Mouse (Mus musculus) heart, postnatal 4 days (tissue): ENCODE measurements around the gene Dmrt1. TPM values are rescaled to one million over a fixed set of nuclear protein-coding genes. Genes with fewer than 3 reads are reported as not detected.

Experiments used
- DNase-seq: peaks from one replicate; pipeline ENCODE4 v3.0.0; 2021
- total RNA-seq, 2 experiments: library from RNA; stranded (reverse); gene quantifications; 2 replicates each; pipeline ENCODE4 v1.2.3; 2021

Gene Dmrt1
- not detected for total RNA-seq

DNA sequence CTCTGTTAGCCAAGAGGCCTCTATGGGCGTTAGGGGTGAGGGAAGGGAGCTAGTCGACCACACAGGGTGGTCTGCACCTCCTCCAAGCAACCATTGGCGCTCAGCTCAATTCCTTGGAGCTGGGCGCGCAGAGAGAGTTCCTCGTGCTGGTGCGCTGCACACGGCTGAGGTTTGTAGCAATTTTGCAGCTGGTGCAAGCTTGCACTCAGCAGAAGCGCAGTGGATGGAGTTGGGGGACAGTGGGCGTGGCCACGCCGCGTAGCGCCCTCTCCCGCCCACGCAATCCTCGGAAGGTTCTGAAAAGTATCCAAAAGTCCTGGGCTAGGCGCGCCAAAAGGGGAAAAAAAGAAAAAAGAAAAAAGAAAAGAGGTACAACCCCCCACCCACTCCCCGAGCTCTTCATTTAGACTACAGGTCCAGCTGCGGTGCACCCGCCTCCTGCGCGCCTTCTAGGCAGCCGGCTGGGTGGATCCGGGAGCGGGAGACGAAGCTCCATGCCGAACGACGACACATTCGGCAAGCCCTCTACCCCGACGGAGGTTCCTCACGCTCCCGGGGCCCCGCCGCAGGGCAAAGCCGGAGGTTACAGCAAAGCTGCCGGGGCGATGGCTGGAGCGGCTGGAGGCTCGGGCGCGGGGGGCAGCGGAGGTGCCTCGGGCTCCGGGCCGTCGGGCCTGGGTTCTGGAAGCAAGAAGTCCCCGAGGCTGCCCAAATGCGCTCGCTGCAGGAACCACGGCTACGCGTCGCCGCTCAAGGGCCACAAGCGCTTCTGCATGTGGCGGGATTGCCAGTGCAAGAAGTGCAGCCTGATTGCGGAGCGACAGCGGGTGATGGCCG, at the start of gene Dmrt1:
Dmrt1 (plus strand) TSS at position 259 of the 837 bp plus-strand sequence.
- peak; percentile 16 for DNase-seq

DNA sequence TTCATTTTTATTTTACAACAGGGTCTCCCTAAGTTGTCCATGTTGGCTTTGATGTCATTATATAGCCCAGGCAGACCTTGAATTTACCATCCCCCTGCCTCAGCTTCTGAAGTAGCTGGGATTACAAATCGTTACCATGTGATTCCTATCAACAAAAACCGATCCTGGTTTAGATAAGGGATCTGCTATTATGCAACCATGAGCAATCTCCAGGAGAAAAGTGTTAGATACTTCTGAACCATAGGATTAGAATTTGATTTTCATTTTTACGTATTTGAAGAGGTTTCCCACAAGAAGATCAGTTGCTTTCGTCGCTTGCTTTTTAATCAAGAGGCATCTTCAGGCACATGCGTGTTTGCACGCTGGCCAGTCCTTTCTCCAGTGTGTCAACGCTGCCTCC, 44.7 kb upstream of the Dmrt1 start:
- no peak for DNase-seq

DNA sequence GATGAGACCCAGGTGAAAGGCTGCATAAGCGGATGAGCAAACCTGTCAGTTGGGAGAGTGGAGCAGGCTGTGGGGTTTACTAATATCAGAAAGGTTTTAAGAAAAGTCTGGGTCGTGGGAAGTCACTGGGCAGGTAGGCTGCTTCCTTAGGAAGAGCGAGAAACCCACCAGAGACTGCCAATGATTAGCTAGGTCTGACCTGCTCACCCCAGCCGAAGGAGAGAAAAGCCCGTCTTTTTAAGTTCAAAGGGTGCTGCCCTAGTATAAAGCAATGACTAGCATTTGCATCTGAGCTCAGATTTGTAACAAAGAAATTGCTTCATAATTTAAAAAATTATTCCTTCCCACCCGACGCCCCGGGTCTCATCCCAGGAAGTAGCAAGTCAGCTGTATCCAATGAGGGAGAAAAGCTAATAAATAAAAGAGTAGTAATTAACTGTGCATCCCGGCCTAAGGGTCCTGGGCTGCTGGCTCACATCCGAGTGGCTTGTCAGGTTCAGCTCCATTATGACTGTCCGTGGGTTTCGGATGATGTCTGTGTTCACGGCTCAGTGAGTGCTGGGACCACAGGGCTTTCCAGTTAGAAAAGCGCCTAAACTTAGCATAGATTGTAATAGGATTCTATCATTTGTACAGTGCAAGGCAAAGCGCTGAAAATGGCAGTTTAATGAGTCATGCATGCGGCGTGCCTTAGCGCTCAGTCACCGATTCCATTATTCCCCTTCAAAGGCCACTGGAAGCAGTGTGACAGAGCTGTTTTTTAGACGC, 43.7 kb upstream of the Dmrt1 start:
- no peak for DNase-seq

DNA sequence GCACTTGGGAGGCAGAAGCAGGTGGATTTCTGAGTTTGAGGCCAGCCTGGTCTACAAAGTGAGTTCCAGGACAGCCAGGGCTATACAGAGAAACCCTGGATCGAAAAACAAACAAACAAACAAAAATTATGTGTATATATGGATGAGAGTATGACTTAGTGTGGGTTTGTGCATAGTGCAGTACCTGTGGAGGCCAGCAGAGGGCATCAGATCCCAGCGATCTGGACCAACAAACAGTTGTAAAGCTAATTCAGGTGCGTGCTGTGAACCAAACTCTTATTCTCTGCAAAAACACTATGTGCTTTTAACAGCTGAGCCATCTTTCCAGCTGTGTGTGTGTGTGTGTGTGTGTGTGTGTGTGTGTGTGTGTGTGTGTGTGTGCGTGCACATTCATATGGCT, 29.6 kb upstream of the Dmrt1 start:
- DNase-seq: peak; percentile 21

DNA sequence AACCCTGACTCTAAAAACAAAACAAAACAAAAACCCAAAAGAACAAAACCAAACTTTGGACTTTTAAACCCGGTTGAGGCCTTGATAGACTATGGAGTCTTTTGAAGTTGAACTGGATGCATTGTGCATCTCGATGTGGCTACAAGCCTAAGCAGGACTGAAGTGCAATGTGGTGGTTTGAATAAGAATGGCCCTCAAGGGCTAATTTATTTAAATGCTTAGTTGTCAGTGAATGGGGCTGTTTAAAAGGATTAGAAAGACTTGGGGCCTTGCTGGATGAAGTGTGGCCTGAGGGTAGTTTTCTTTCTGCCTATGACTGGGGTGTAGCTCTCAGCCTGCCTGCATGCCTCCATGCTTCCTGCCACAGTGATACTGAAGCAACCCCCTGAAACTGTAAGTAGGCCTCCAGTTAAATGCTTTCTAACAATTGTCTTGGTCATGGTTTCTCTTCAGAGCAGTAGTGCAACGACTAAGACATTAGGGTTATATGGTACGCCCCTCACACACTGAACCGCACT, 26.2 kb upstream of the Dmrt1 start:
- DNase-seq: no peak

DNA sequence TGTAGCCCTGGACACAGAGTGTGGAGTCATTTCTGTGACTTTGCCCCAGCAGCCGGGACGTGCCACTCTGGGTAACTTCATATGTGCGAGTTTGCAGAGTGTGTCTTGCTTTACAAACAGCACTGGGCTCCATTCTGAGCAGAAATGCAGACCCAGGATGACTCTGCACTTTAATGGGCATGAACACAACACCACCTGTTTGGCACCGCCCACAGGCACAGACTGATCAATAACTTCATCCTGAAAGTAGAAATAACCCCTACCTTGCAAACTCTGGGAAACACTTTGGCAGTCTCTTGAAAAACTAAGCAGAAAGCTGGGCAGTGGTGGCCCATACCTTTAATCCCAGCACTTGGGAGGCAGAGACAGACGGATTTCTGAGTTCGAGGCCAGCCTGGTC, 24.6 kb upstream of the Dmrt1 start:
- DNase-seq: no peak

DNA sequence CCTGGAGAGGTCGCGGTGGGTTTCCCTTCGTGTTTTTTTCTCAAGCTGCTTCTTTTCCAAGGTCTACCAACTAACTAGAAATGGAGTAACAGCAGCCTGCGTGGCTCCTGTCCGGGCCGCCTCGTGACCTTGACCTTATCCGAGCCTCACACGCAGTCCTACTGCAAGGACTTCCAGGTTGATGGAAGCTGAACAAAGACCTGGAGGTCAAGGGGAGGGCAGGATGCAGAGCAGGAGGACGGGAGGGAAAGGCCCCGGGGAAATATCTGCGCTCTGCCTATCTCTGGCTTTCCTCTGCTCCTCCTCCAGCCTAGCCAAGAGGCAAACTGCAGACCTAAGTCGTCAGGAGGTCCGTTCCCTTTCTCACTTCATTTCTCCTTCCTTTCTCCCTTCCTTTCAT, 18.9 kb upstream of the Dmrt1 start:
- no peak for DNase-seq

DNA sequence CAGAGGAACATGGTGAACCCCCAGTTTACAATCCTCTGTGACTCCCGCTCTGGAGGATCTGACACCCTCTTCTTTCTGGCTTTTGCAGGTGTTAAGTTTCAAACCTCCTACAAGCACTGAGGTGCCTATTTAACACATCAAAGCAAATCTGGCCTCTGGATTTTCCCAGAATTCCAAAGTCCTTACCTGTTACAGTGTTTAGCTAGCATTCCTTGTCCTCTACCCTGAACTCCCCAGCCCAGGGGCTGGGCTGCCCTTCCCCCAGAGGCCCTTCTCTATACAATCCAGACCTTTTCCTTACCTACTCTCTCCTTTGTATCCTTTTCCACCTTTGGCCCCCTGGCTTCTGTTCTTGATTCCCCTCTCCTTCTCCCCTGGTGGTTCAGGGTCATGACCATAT, 18.1 kb upstream of the Dmrt1 start:
- DNase-seq: no peak

DNA sequence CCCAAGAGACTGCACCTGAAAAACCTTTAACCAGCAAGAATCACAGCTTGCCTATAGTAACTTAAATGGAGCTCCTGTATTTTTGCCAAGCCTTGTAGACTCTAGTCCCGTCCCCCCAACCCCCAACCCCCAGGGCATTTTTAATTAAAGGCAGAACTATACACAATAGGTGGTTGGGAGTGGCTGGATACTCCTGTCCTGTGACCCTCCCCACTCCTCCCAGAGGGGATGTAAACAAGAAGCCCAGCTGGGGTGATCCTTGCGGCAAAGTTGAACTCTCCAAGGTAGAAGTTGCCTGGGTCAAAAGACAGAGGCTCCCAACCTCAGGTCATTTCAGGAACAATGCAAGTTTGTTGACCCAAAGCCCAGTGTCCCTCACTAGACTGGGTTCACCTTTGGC, 16.9 kb upstream of the Dmrt1 start:
- DNase-seq: no peak

DNA sequence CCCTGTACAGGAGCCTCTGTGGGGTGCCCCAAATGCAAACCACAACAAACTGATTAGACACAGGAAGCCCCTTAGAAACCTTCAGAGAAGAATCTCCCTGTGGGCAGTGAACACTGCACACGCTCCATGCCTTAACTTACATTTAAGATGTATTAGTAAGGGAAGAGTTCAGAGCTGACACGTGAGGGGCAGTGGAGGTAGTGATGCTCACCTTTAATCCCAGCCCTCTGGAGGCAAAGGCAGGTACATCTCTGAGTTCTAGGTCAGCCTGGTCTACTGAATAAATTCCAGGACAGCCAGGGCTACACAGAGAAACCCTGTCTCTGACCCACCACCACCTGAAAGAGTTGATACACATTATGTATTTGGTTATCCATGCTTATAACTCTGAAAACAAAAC, 15.9 kb upstream of the Dmrt1 start:
- no peak for DNase-seq

DNA sequence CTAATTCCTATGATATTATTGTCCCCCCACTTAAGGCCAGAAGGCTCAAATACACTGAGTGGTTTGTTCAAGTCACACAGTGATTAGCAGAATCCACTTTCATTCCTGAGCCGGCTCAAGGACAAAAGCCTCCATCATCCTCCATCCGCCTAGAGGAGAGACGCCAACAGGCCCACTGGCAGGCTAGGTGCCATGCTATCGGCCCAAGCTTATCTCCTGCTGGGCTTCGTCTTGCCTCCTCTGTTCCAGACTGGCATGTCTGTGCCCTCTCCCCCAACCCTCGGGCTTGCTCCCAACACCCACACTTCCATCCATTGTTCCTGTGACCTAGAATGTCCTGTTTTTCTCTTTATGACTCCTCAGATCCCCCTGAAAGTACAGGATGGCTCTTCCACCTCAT, 8.0 kb upstream of the Dmrt1 start:
- no peak for DNase-seq

DNA sequence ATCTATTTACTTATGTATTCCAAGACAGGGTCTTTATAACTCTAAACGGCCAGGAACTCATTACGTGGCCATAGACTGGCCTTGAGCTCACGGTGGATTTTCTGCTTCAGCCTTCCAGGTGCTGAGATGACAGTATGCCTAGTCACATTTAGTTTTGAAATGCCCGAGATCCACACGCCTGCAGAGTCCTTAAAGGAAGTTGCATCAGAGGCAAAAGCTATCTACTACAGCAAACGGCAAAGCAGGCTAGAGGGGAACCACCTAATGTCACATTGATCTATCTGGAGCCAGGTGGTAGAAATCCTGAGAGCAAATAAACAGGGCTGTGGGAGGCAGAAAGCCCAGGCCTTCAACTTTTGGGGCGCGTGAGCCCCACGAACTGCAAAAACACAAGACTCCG, 540 bp upstream of the Dmrt1 start:
- DNase-seq: no peak

DNA sequence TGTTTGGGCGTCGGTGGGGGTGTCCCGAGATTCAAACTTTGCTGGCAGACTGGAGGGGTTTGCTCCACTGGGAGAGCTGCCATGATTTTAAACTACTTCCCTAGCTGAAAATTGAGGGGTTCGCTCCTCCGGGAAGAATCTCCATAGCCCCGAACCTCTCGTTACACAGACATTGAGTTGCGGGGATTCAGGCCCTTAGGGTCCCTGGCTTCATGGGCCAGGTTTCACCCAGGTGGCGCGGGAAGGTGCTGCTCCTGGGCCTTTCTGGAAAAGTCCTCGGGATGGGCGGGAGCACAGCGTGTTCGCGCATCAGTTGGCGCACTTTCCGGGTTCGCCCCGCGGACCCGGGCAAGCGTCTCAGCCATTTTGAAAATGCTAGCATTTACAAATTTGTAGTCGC, 1.2 kb downstream of the Dmrt1 start:
- DNase-seq: no peak

DNA sequence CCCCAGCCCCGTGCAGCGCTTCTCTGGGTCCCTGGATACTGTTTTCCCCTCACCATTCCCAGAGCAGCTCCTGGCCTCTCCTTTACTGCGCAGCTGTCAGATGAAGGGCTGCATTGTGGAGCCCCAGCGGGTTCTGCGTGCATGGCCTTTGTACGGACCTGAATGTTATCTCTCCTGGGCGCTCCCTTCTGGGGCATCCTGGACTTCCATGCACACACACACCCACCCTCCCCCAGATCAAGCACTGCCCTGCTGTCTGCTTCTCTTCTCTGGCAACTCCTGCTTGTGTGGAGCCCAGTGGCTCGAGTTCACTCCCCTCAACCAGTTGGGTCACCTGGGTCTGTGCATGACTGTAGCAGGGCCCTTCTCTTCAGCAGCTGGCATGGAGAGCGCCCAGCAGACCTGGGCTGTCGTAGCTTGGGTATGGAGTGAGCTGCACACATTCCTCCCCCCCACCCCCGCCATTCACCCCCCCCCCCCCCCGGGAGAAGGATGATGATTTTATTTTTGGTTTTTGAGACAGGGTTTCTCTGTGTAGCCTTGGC, 9.6 kb downstream of the Dmrt1 start:
- DNase-seq: no peak

DNA sequence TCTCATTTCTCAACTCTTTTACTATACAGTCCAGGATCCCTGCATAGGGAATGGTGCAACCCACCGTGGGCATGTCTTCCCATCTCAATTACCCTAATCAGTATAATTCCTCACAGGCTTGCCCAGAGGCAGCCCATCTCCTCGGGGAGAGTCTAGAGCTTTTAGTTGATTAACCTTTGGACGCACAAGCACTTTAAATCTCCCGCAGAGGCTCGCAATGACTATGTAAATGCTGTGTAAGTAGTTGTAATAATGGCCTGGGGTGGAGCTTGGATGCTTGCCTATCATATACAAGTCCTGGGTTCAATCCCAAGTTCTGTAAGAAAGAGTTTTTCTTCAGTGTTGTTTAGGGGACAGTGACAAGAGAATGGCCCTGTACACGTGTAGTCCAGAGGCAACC, 18.7 kb downstream of the Dmrt1 start:
- no peak for DNase-seq

DNA sequence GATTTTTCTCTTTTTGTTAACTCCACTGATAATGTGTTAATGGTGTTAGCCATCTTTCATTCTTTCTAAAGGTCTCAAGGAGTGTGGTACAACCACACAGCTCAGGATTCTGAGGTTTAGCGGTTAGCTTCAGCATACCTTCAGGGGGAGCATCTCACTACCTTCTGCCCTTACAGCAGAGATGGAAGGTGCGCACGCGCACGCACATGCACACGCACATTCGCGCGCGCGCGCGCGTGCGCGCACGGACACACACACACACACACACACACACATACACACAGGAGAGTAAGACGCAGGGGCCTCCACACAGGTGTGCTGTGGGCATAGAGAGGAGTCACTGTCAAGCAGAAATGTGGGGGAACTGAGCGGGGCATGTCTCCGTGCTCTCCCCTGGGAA, 20.3 kb downstream of the Dmrt1 start:
- no peak for DNase-seq

DNA sequence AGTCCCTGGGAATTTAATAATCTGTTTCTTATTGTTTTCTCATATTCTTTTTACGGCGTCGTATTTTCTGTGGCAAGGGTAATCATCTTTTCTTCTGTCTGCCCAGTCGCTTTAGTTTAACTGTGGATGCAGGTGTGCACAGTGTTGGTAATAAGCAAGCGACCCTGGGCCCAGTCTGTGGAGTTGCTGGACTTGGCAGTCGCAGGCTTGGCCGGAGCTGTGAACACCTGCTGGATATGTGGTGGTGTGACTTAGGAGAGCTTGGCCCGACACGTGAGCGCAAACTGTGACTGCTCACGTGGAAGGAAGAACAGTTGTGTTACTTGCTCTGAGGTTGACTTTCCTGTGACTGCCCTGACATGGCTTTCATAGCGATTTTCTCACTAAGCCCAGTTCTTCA, 24.3 kb downstream of the Dmrt1 start:
- DNase-seq: no peak

DNA sequence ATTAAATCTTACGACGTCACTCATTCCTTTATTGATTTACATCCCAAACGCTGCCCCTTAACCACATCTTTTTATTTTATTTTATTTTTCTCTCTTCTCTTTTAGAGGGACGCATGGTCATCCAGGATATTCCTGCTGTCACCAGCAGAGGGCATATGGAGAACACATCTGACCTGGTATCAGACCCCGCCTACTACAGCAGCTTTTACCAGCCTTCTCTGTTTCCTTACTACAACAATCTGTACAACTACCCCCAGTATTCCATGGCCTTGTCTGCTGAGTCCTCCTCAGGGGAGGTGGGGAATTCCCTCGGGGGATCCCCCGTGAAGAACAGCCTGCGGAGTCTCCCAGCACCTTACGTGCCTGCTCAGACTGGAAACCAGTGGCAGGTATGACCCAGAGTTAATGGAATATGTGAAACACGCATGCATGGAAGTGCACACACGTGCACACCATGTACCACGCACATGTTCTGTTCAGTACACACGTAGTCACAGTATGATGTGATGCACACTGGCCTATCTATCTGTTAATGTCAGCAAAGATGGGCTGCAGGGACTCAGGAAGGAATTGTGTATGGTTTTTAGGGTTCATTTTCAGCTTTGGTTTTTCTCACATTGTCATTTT, 40.4 kb downstream of the Dmrt1 start:
- peak; percentile 66 for DNase-seq

DNA sequence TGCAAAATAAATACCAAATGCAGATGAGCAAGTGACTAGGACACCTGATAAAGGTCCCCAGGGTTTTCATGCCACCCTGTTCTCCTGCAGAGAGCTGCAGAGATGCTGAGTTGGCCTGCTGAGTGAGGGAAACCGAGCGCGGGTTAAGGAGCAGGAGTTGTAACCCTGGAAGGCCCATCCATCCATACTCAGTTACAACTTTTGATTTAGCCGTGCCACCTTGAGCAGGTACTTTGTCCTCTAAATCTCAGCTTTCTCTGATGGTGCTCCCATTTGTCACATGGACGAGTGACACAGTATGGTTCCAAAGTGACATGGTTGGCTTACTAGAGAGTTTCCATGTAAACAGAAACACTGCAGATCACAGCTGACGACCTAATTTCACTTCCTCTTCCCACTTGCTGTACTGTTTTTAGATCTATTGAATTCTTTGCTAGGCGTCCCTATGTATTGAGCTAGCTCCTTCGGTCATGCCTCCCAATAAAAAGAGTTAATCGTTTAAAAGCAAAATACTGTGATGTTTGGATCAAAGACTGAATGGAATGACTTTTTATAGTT, 41.7 kb downstream of the Dmrt1 start:
- DNase-seq: no peak

DNA sequence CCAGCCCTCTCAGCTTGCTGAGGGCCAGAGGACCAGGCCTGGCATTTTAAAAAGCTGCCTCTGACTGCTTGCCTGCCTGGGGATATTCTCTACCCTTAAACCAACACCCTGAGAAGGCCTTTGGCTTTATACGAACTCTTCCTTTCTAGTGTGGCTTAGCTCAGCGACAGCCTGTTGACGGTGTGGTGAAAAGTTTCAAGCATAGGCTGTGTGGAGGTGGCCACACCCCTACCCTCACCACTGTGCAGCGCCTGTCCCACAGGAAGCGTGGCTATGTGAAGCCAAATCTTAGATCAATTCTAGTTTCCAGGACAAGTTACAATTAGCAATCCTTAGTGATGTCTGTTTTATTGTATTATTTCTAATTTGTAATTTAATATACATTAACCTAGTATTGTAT, 44.9 kb downstream of the Dmrt1 start:
- no peak for DNase-seq

DNA sequence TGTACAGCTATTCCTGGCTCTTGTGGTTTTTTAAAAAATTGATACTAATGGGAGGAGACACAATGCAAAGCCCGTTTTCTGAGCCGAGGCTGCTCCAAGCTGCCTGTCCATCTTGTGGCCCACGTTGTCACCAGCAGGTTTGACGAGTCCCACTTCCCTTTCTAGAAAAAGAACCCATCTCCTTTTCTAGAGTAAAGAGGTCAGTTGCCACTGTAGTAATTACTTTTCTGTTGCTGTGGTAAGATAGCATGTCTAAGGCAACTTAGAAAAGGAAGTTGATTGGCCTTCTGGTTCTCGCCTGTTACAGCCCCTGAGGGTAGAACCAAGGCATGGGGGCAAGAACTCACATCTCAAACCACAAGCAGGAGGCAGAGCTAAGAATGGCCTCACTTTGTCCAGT, 45.6 kb downstream of the Dmrt1 start:
- DNase-seq: no peak

DNA sequence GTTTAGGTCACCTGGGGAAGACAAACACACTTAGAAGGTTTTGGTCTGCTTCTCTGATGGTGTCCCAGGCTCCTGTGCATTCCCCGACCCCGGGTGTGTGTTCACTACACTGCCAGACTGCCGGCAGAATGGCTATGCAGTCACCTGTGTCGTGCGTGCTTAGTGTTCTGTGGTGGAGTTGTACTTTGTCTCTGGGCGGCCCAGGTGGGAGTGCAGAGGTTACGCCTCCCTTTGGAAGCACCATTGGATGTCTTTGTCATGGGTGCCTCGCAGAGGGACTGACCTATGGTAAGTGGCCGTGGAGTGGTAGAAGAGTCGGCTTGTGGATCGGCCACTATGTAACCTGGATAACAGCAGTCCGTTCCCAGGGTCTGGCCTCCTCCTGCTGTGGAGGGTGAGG, 59.0 kb downstream of the Dmrt1 start:
- no peak for DNase-seq

DNA sequence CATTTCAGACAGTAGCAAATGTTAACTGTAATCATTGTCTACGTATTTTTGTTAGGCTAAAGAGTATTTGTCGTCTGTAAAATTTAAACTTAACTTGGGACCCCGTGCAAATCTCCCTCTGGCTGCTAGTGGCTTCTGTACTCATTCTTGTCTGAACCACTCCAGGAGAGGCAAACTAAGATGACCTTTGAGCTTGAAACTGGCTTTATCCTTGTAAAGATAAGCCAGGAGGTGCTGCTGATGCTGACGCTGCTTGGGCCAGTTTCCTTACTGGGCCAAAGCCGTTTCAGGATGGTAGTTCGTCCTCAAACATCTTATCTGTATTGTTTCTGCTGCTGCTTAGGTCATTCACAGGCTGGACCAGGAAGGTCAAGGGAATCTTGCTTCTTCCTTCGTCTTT, 64.4 kb downstream of the Dmrt1 start:
- no peak for DNase-seq
